Mouse (Mus musculus): ENCODE measurements around the gene Arid3a. TPM values are rescaled to one million over a fixed set of nuclear protein-coding genes. Genes with fewer than 3 reads are reported as not detected.

The Arid3a gene
- total and polyA plus RNA-seq, 3 experiments: 11.8 to 17.2 TPM; not detected in 1

GRCm38 (mm10) chr10:79916808-79917531 lies 9.9 kb upstream of the Arid3a start, which contains the start of gene Kiss1r (continued):
- TF ChIP-seq GATA1 (IDR thresholded peaks at IDR 0.05; ENCODE audit: low read depth, low read length): no peak
- no peak for TF ChIP-seq CHD1 (IDR thresholded peaks at IDR 0.05; ENCODE audit: low read depth, low read length)
- 0 out of 2 replicates have a peak, but pooled peaks have one; percentile 70 for TF ChIP-seq UBTF (IDR thresholded peaks at IDR 0.05; ENCODE audit: borderline replicate concordance, insufficient read depth, low read depth, low read length)
- no peak for TF ChIP-seq TAL1 (IDR thresholded peaks at IDR 0.05; ENCODE audit: low read length)
- 0 out of 2 replicates have a peak, but pooled peaks have one; percentile 5 for TF ChIP-seq ETS1 (IDR thresholded peaks at IDR 0.05; ENCODE audit: low read depth, low read length)
- TF ChIP-seq MAX (IDR thresholded peaks at IDR 0.05; ENCODE audit: low read length): peak; percentile 44; the same call in 1 of the 2 replicates

GRCm38 (mm10) chr10:79917532-79918100 lies 9.2 kb upstream of the Arid3a start:
- Histone ChIP-seq H3K79me2 (ENCODE audit: control insufficient read depth, insufficient read depth, low read length, poor library complexity) (peaks cover 21% of the 10 kb centered on the region), H3K27ac (ENCODE audit: control insufficient read depth, low read depth, low read length) (no peak overlapping the region), H3K36me3 (ENCODE audit: control insufficient read depth in 1 of 2, insufficient read depth in 2 of 2, low read length in 2 of 2) (peaks cover 0 to 7% of the 10 kb centered on the region in 2 experiments; a peak in 2 of 4 replicates), H3K4me3 (ENCODE audit: control insufficient read depth in 1 of 2, insufficient read depth in 1 of 2, low read depth in 2 of 2, low read length in 2 of 2) (peak overlapping the region; percentile 76 to 99), H3K9ac (ENCODE audit: control insufficient read depth, low read depth, low read length, poor library complexity, severe bottlenecking) (peak overlapping the region; percentile 80), H3K9me3 (replicated peaks; ENCODE audit: insufficient read depth, low read length) (no peaks in the 10 kb centered on the region), H3K27me3 (ENCODE audit: control insufficient read depth in 1 of 2, insufficient read depth in 2 of 2, low read length in 2 of 2) (no peaks in the 10 kb centered on the region), H3K4me1 (ENCODE audit: control insufficient read depth in 1 of 2, insufficient read depth in 2 of 2, low read length in 2 of 2) (peaks cover 15 to 23% of the 10 kb centered on the region in 2 experiments)
- no peak for TF ChIP-seq JUND (IDR thresholded peaks at IDR 0.05; ENCODE audit: low read depth, low read length)
- TF ChIP-seq CHD2 (IDR thresholded peaks at IDR 0.05; ENCODE audit: low read length): no peak
- no peak for TF ChIP-seq E2F4 (IDR thresholded peaks at IDR 0.05; ENCODE audit: borderline replicate concordance, low read depth, low read length)
- TF ChIP-seq MXI1 (IDR thresholded peaks at IDR 0.05; ENCODE audit: low read depth, low read length): no peak
- TF ChIP-seq GATA1 (IDR thresholded peaks at IDR 0.05; ENCODE audit: low read depth, low read length): no peak
- TF ChIP-seq ZKSCAN1 (IDR thresholded peaks at IDR 0.05; ENCODE audit: low read depth, low read length): no peak
- no peak for TF ChIP-seq RCOR1 (IDR thresholded peaks at IDR 0.05; ENCODE audit: low read depth, low read length)
- no peak for TF ChIP-seq TCF12 (IDR thresholded peaks at IDR 0.05; ENCODE audit: low read depth, low read length)
- no peak for TF ChIP-seq KAT2A (conservative IDR thresholded peaks at IDR 0.05; ENCODE audit: low read depth, low read length)
- TF ChIP-seq SMC3 (IDR thresholded peaks at IDR 0.05; ENCODE audit: low read depth, low read length): no peak
- TF ChIP-seq MAX (IDR thresholded peaks at IDR 0.05; ENCODE audit: low read length): no peak
- no peak; the same call in 1 of the 2 replicates for TF ChIP-seq SIN3A (IDR thresholded peaks at IDR 0.05; ENCODE audit: low read length)
- TF ChIP-seq GABPA (IDR thresholded peaks at IDR 0.05; ENCODE audit: low read depth, low read length): no peak
- no peak for TF ChIP-seq CHD1 (IDR thresholded peaks at IDR 0.05; ENCODE audit: low read depth, low read length)
- peak; percentile 37 for DNase-seq (ENCODE audit: low read depth, low spot score)
